Mouse (Mus musculus): ENCODE results near the gene Gmpr2.

Gene Gmpr2

DNA sequence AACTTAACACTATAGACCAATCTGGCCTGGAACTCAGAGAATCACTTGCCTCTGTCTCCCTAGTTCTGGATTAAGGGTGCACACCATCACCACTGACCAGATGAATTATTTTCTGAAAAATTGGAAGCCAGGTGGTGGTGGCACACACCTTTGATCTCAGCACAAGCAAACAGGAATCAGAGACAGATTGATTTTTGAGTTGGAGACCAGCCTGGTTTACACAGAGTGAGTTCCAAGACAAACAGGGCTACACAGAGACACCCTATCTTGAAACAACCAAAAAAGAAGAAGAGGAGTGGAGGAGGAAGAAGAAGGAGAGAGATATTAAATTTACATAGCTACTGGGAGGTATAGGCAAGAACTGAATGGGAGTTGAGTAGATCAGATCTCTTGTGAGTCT is 54.5 kb downstream of the Gmpr2 start:
- DNase-seq, result no peak

- DNase-seq, result no peak
These were observed 56.3 kb downstream of the Gmpr2 start for GRCm38 (mm10) chr14:55727889-55728685.

Measured in cerebellum, postnatal 14 days (tissue).